Mouse (Mus musculus) frontal cortex, postnatal 14 days (tissue): Measurements from ENCODE around the gene Glyat.

Experiments
- DNase-seq, 2 experiments: peaks; one replicate each; pipeline ENCODE4 v3.0.0; 2022; ENCODE audit warnings: low spot score in 2 of 2

Glyat gene

GRCm38 (mm10) chr19:12684638-12685037 is 51.5 kb downstream of the Glyat start:
- DNase-seq, result no peak

- DNase-seq, result no peak
Measured at GRCm38 (mm10) chr19:12685231-12685630, 52.1 kb downstream of the Glyat start.

DNA sequence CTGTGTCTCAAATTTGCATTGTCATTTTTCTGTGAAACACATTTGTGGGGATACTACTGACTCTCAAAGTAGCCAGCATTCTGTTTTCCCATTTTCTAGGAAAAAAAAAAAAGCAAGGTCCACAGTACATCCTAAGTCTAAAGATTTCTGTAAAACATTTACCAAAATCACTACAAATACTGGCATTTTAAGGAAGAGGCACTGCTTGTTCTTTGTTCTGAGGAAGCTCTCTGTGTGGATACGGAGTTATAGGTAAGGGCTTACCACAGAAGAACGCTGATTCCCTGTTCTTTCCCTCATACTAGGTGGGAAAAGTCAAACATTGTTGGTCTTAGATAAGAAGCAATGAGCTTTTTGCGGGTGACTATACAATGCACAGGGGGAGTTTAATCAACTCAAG is 62.5 kb downstream of the Glyat start, which contains the start of gene Keg1:
TSS of gene Keg1 (plus strand) at position 197 of the 400 bp plus-strand sequence.
- no peak for DNase-seq

DNA sequence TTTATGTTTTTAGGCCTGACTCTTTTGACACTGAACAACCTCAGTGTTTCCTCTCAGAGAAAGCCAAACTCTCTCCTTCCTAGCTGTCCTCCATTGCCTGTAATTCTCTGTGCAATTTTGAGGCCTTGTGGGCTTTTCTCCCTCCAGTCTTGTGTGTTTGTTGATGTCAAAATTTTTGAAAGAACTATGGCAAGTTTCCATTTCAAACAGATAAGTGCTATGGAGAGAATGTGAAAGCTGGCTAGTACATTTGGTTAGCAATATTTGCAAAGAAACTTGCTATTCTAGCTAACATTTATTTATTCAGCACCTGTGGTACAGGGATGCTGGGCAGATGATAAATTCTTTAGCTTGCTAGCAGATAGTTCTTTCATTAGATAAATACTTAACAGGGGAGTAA is 63.1 kb downstream of the Glyat start:
- DNase-seq, result no peak
